Mouse (Mus musculus): Measurements from ENCODE around the gene Hsp90ab1. TPM values are rescaled to one million over a fixed set of nuclear protein-coding genes. Genes with fewer than 3 reads are reported as not detected.
A peak's percentile ranks its signal among the peaks of the same experiment; 100 is the strongest.

The Hsp90ab1 gene
- total RNA-seq, 2 experiments from 2014 or later, result 1,506 to 1,598 TPM

- DNase-seq (ENCODE audit: low spot score in 2 of 2), result no peak
Observed at GRCm38 (mm10) chr17:45582188-45582587, 9.1 kb upstream of the Hsp90ab1 start.

GRCm38 (mm10) chr17:45581567-45581983, 8.5 kb upstream of the Hsp90ab1 start:
- peak; percentile 60 to 64 for DNase-seq (ENCODE audit: low spot score in 2 of 2)

- DNase-seq (ENCODE audit: low spot score in 2 of 2), result no peak
Observed at GRCm38 (mm10) chr17:45580958-45581477, 7.9 kb upstream of the Hsp90ab1 start.

GRCm38 (mm10) chr17:45579554-45579953, 6.5 kb upstream of the Hsp90ab1 start:
- DNase-seq (ENCODE audit: low spot score in 2 of 2), result no peak

GRCm38 (mm10) chr17:45578843-45579242, 5.8 kb upstream of the Hsp90ab1 start:
- DNase-seq (ENCODE audit: low spot score in 2 of 2), result no peak

GRCm38 (mm10) chr17:45578242-45578641, 5.2 kb upstream of the Hsp90ab1 start:
- DNase-seq (ENCODE audit: low spot score in 2 of 2), result no peak

- DNase-seq (ENCODE audit: low spot score in 2 of 2), result no peak
Observed at GRCm38 (mm10) chr17:45575123-45575897, 2.2 kb upstream of the Hsp90ab1 start.

- DNase-seq (ENCODE audit: low spot score in 2 of 2), result peak; percentile 76 to 85
Observed at GRCm38 (mm10) chr17:45574129-45574761, 1.2 kb upstream of the Hsp90ab1 start.

GRCm38 (mm10) chr17:45573780-45574123, 681 bp upstream of the Hsp90ab1 start:
- peak; percentile 94 to 96 for DNase-seq (ENCODE audit: low spot score in 2 of 2)

GRCm38 (mm10) chr17:45572103-45573086, 676 bp downstream of the Hsp90ab1 start:
- peak; percentile 62 to 76 for DNase-seq (ENCODE audit: low spot score in 2 of 2)

- no peak for DNase-seq (ENCODE audit: low spot score in 2 of 2)
Observed at GRCm38 (mm10) chr17:45569999-45570398, 3.1 kb downstream of the Hsp90ab1 start.

GRCm38 (mm10) chr17:45568990-45569389, 4.1 kb downstream of the Hsp90ab1 start:
- DNase-seq (ENCODE audit: low spot score in 2 of 2), result no peak

- no peak for DNase-seq (ENCODE audit: low spot score in 2 of 2)
Observed at GRCm38 (mm10) chr17:45567162-45567601, 5.9 kb downstream of the Hsp90ab1 start.

- no peak for DNase-seq (ENCODE audit: low spot score in 2 of 2)
Observed at GRCm38 (mm10) chr17:45566360-45567161, 6.5 kb downstream of the Hsp90ab1 start.

- DNase-seq (ENCODE audit: low spot score in 2 of 2), result no peak
Observed at GRCm38 (mm10) chr17:45566031-45566359, 7.1 kb downstream of the Hsp90ab1 start.

GRCm38 (mm10) chr17:45565103-45565502, 8.0 kb downstream of the Hsp90ab1 start:
- DNase-seq (ENCODE audit: low spot score in 2 of 2), result no peak

- no peak for DNase-seq (ENCODE audit: low spot score in 2 of 2)
Observed at GRCm38 (mm10) chr17:45564531-45565084, 8.5 kb downstream of the Hsp90ab1 start.

GRCm38 (mm10) chr17:45563655-45564530, 9.2 kb downstream of the Hsp90ab1 start, which contains the start of gene Slc35b2:
Gene Slc35b2, plus strand, starts transcription at chr17:45563874.
- DNase-seq (ENCODE audit: low spot score in 2 of 2), result peak; percentile 93

GRCm38 (mm10) chr17:45563216-45563615, 9.9 kb downstream of the Hsp90ab1 start:
- no peak for DNase-seq (ENCODE audit: low spot score in 2 of 2)

Measured in left cerebral cortex, adult 18-20 months (tissue).